ENCODE assay signal across 17 mouse cellular contexts in genomic region chr17:87312351-87312750, GRCm38 (mm10). TPM values are rescaled to one million over a fixed set of nuclear protein-coding genes. Genes with fewer than 3 reads are reported as not detected.
DNase-seq lines count a peak whose midpoint lies in the region; ATAC-seq and TF ChIP-seq lines count a peak whose summit lies in the region.
"Had no signal": no experiment of that assay in that cellular context is flagged by ENCODE, and none has a peak within 500 bp of the region (broad histone marks: within the 10 kb centered on the region; RNA-seq: fewer than 3 reads in every experiment).

No protein-coding gene starts in this region.

- intact Hi-C loops in heart, postnatal 36 days (cut with DNase I): no loop called here

- H3K27ac ChIP-seq in heart, embryonic 12.5 days (ENCODE audit: poor library complexity, severe bottlenecking): no peak overlapping the region
- peak overlapping the region; percentile 91 for H3K27ac ChIP-seq in intestine, postnatal 0 days (ENCODE audit: low read depth, low read length)
- peak overlapping the region; percentile 63 for H3K27ac ChIP-seq in kidney, embryonic 16.5 days (ENCODE audit: low read length)
- H3K27ac ChIP-seq in stomach, postnatal 0 days (replicated peaks): peak overlapping the region; percentile 75; the same call in 1 of the 2 replicates
- H3K27ac ChIP-seq: hindbrain, embryonic 15.5 days; limb, embryonic 12.5 days had no signal

- no peak overlapping the region for H3K4me3 ChIP-seq in heart, embryonic 12.5 days
- H3K4me3 ChIP-seq in intestine, postnatal 0 days (ENCODE audit: low read depth, low read length): no peak overlapping the region
- H3K4me3 ChIP-seq in kidney, embryonic 16.5 days (ENCODE audit: low read length): no peak overlapping the region
- H3K4me3 ChIP-seq in stomach, postnatal 0 days (ENCODE audit: low read depth, low read length): no peak overlapping the region
- H3K4me3 ChIP-seq: hindbrain, embryonic 15.5 days; limb, embryonic 12.5 days had no signal

- H3K27me3 ChIP-seq in heart, embryonic 12.5 days (replicated peaks): 0 out of 2 replicates have a peak, but pooled peaks cover 5% of the 10 kb centered on the region
- no peaks in the 10 kb centered on the region for H3K27me3 ChIP-seq in intestine, postnatal 0 days (replicated peaks; ENCODE audit: control insufficient read depth, insufficient read depth, low read length)
- no peaks in the 10 kb centered on the region for H3K27me3 ChIP-seq in kidney, embryonic 16.5 days (ENCODE audit: insufficient read depth, low read length)
- no peaks in the 10 kb centered on the region for H3K27me3 ChIP-seq in stomach, postnatal 0 days (ENCODE audit: control insufficient read depth, insufficient read depth, low read length)
- H3K27me3 ChIP-seq: CH12.LX; hindbrain, embryonic 15.5 days; limb, embryonic 12.5 days had no signal

- no peak for ATAC-seq in heart, embryonic 12.5 days (ENCODE audit: insufficient number of reproducible peaks, low FRiP score)
- 0 out of 2 replicates have a peak, but pooled peaks have one; percentile 1 for ATAC-seq in intestine, postnatal 0 days
- ATAC-seq in kidney, embryonic 16.5 days (ENCODE audit: low FRiP score, low TSS enrichment): peak; percentile 84
- ATAC-seq in stomach, postnatal 0 days (ENCODE audit: low FRiP score, low TSS enrichment): no peak
- no peak for ATAC-seq in erythroblast, adult 5-6 weeks (replicated peaks; ENCODE audit: low FRiP score, poor library complexity, severe bottlenecking)
- ATAC-seq: forebrain, postnatal 0 days; liver, postnatal 0 days had no signal

- H3K4me2 ChIP-seq in heart, embryonic 12.5 days: 0 out of 2 replicates have a peak overlapping the region, but pooled peaks have one; percentile 7
- H3K4me2 ChIP-seq in intestine, postnatal 0 days (replicated peaks; ENCODE audit: low read depth): peak overlapping the region; percentile 37; the same call in 1 of the 2 replicates
- no peak overlapping the region for H3K4me2 ChIP-seq in kidney, embryonic 16.5 days (replicated peaks; ENCODE audit: low read depth, low read length)
- H3K4me2 ChIP-seq in stomach, postnatal 0 days (replicated peaks; ENCODE audit: low read depth): no peak overlapping the region
- H3K4me2 ChIP-seq: hindbrain, embryonic 15.5 days had no signal

- WGBS in heart, embryonic 12.5 days: 37% methylated on average over 12 of the region's 12 CpGs
- 67% methylated on average over 12 of the region's 12 CpGs for WGBS in intestine, postnatal 0 days
- 39% methylated on average over 12 of the region's 12 CpGs for WGBS in kidney, embryonic 16.5 days
- 74% methylated on average over 12 of the region's 12 CpGs for WGBS in stomach, postnatal 0 days

- H3K9ac ChIP-seq in heart, embryonic 12.5 days: 0 out of 2 replicates have a peak overlapping the region, but pooled peaks have one; percentile 24
- 0 out of 2 replicates have a peak overlapping the region, but pooled peaks have one; percentile 31 for H3K9ac ChIP-seq in intestine, postnatal 0 days (ENCODE audit: low read depth, low read length)
- 0 out of 2 replicates have a peak overlapping the region, but pooled peaks have one; percentile 4 for H3K9ac ChIP-seq in kidney, embryonic 16.5 days (replicated peaks; ENCODE audit: low read length)
- no peak overlapping the region for H3K9ac ChIP-seq in stomach, postnatal 0 days (ENCODE audit: low read length)
- H3K9ac ChIP-seq: forebrain, postnatal 0 days; hindbrain, embryonic 15.5 days; limb, embryonic 12.5 days; liver, postnatal 0 days had no signal

- no peaks in the 10 kb centered on the region for H3K9me3 ChIP-seq in heart, embryonic 12.5 days (replicated peaks)
- H3K9me3 ChIP-seq in intestine, postnatal 0 days (ENCODE audit: control insufficient read depth): no peaks in the 10 kb centered on the region
- H3K9me3 ChIP-seq in kidney, embryonic 16.5 days (ENCODE audit: low read length): no peaks in the 10 kb centered on the region
- H3K9me3 ChIP-seq in stomach, postnatal 0 days (ENCODE audit: control insufficient read depth, low read length): no peaks in the 10 kb centered on the region
- H3K9me3 ChIP-seq: hindbrain, embryonic 15.5 days; limb, embryonic 12.5 days had no signal

- DNase-seq in heart, postnatal 36 days: no peak
- no peak for DNase-seq in stomach, postnatal 0 days (ENCODE audit: low spot score)
- DNase-seq in layer of hippocampus, postnatal 10 days (ENCODE audit: low spot score in 2 of 2): no peak
- DNase-seq: adrenal gland, postnatal 10 days; cerebellum, postnatal 36 days; forebrain, postnatal 0 days; layer of hippocampus, adult 9-11 months; liver, postnatal 0 days; right cerebral cortex, postnatal 25 days; thymus, postnatal 25 days had no signal

- TF ChIP-seq CTCF in intestine, postnatal 0 days (IDR thresholded peaks at IDR 0.05; ENCODE audit: low read depth): no peak
- no peak for TF ChIP-seq CTCF in stomach, postnatal 0 days (IDR thresholded peaks at IDR 0.05; ENCODE audit: low read depth)

- no peaks in the 10 kb centered on the region for H3K36me3 ChIP-seq in heart, embryonic 12.5 days
- H3K36me3 ChIP-seq in intestine, postnatal 0 days (ENCODE audit: control insufficient read depth, insufficient read depth): peaks cover 17% of the 10 kb centered on the region
- no peaks in the 10 kb centered on the region for H3K36me3 ChIP-seq in kidney, embryonic 16.5 days (ENCODE audit: insufficient read depth, low read length)
- H3K36me3 ChIP-seq in stomach, postnatal 0 days (ENCODE audit: control insufficient read depth, insufficient read depth, low read length): no peaks in the 10 kb centered on the region
- H3K36me3 ChIP-seq: hindbrain, embryonic 15.5 days; limb, embryonic 12.5 days had no signal

- no peak for TF ChIP-seq EP300 in stomach, postnatal 0 days (optimal IDR thresholded peaks at IDR 0.05)

- H3K4me1 ChIP-seq in heart, embryonic 12.5 days (replicated peaks): peaks cover 26% of the 10 kb centered on the region
- H3K4me1 ChIP-seq in intestine, postnatal 0 days (replicated peaks; ENCODE audit: control insufficient read depth, insufficient read depth, low read length): peaks cover 13% of the 10 kb centered on the region
- peaks cover 24% of the 10 kb centered on the region for H3K4me1 ChIP-seq in kidney, embryonic 16.5 days (ENCODE audit: insufficient read depth, low read length)
- H3K4me1 ChIP-seq in stomach, postnatal 0 days (replicated peaks; ENCODE audit: control insufficient read depth, insufficient read depth): peaks cover 10% of the 10 kb centered on the region

RNA-seq across cellular contexts. Expression of gene Ttc7, which starts 29.7 kb away (rescaled TPM):
- 2.4 and 3.2 TPM in 2 replicates for polyA plus RNA-seq in heart, embryonic 12.5 days (2016; fragmentation: Nextera tagmentation; extraction: Ambion mirVana)
- 10 to 100 TPM; 14.7 to 16.7 TPM for total RNA-seq in heart, postnatal 36 days (2021)
- 61.7 and 69.2 TPM in 2 replicates for polyA plus RNA-seq in intestine, postnatal 0 days (2015; fragmentation: Nextera tagmentation; extraction: Ambion mirVana)
- polyA plus RNA-seq in kidney, embryonic 16.5 days (2015; fragmentation: Nextera tagmentation; extraction: Ambion mirVana): 8.7 and 9.4 TPM in 2 replicates
- 19.9 and 21.2 TPM in 2 replicates for polyA plus RNA-seq in stomach, postnatal 0 days (2015; fragmentation: Nextera tagmentation; extraction: Ambion mirVana)
- 1 to 10 TPM; 6.4 to 7.1 TPM for total RNA-seq in layer of hippocampus, postnatal 10 days (2021)
- 17.9 and 19.0 TPM in 2 replicates for total RNA-seq in erythroblast, adult 5-6 weeks (2015; ENCODE audit: low replicate concordance)
- total RNA-seq in erythroblast, adult 5-6 weeks (2017; ENCODE audit: low replicate concordance): 16.3 and 35.7 TPM in 2 replicates

RNA-seq across cellular contexts. Expression of gene Mcfd2, which starts 46.6 kb away (rescaled TPM):
- polyA plus RNA-seq in heart, embryonic 12.5 days (2016; fragmentation: Nextera tagmentation; extraction: Ambion mirVana): 68.8 and 70.8 TPM in 2 replicates
- 10 to 100 TPM; 44.0 to 51.0 TPM for total RNA-seq in heart, postnatal 36 days (2021)
- 220 and 231 TPM in 2 replicates for polyA plus RNA-seq in intestine, postnatal 0 days (2015; fragmentation: Nextera tagmentation; extraction: Ambion mirVana)
- polyA plus RNA-seq in kidney, embryonic 16.5 days (2015; fragmentation: Nextera tagmentation; extraction: Ambion mirVana): 132 and 151 TPM in 2 replicates
- 80.4 and 84.4 TPM in 2 replicates for polyA plus RNA-seq in stomach, postnatal 0 days (2015; fragmentation: Nextera tagmentation; extraction: Ambion mirVana)
- 10 to 100 TPM; 35.4 to 37.0 TPM for total RNA-seq in layer of hippocampus, postnatal 10 days (2021)
- 7.5 and 14.2 TPM in 2 replicates for total RNA-seq in erythroblast, adult 5-6 weeks (2015; ENCODE audit: low replicate concordance)
- 12.3 and 15.8 TPM in 2 replicates for total RNA-seq in erythroblast, adult 5-6 weeks (2017; ENCODE audit: low replicate concordance)

Comparison
In these comparisons a context has a peak if more than half of its experiments do, and no peak if none do; other contexts are left out.
1. ATAC-seq: peak in intestine, postnatal 0 days (single experiment) and kidney, embryonic 16.5 days (single experiment); none in heart, embryonic 12.5 days (single experiment), stomach, postnatal 0 days (single experiment) and erythroblast, adult 5-6 weeks (single experiment).
2. H3K4me2 ChIP-seq: peak in heart, embryonic 12.5 days (single experiment) and intestine, postnatal 0 days (single experiment); none in kidney, embryonic 16.5 days (single experiment) and stomach, postnatal 0 days (single experiment).